Mouse (Mus musculus): ENCODE measurements around the gene Diaph2.
"Not testable (repeated sequence)": the region's sequence is repeated elsewhere in the genome, so short reads cannot be mapped to it uniquely, and the experiment has no call there.

DNA sequence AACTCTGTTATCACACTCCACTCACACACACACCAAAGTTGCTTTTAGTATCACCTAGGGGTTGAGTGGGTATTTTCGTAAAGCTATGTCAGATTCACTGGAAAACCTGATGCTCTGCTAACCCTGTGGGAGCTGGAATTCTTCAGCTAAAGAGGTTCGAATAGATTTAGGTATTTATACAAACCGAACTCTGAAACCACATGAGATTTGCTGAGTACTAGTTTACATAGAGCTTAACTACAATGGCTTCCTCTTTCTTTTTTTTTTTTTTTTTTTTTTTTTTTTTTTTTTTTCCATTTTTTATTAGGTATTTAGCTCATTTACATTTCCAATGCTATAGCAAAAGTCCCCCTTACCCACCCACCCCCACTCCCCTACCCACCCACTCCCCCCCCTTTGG is 447.9 kb downstream of the Diaph2 start:
- TF ChIP-seq POLR2A (IDR thresholded peaks at IDR 0.05; ENCODE audit: low read depth, low read length); CTCF (IDR thresholded peaks at IDR 0.05; ENCODE audit: extremely low read depth, insufficient read depth, insufficient read length, insufficient replicate concordance): not testable (repeated sequence)
